Mouse (Mus musculus): ENCODE measurements around the gene Bmp7. TPM values are rescaled to one million over a fixed set of nuclear protein-coding genes. Genes with fewer than 3 reads are reported as not detected.

Gene Bmp7
- polyA plus RNA-seq, 1 experiment = 0.28 TPM

GRCm38 (mm10) chr2:172904614-172905013, 35.5 kb downstream of the Bmp7 start:
- H3K4me1 ChIP-seq (ENCODE audit: control insufficient read depth, insufficient read depth, insufficient read length, low read length) = no peaks in the 10 kb centered on the region

GRCm38 (mm10) chr2:172903523-172903922, 36.6 kb downstream of the Bmp7 start:
- no peak overlapping the region for H3K4me3 ChIP-seq (ENCODE audit: insufficient read depth, low read depth, low read length)
- H3K4me1 ChIP-seq (ENCODE audit: control insufficient read depth, insufficient read depth, insufficient read length, low read length) = no peaks in the 10 kb centered on the region
- no peak overlapping the region for H3K27ac ChIP-seq (replicated peaks; ENCODE audit: low read depth, low read length)

More at GRCm38 (mm10) chr2:172904614-172905013, 35.5 kb downstream of the Bmp7 start:
- Histone ChIP-seq H3K27ac (replicated peaks; ENCODE audit: low read depth, low read length) (no peak overlapping the region), H3K4me3 (ENCODE audit: insufficient read depth, low read depth, low read length) (no peak overlapping the region)

DNA sequence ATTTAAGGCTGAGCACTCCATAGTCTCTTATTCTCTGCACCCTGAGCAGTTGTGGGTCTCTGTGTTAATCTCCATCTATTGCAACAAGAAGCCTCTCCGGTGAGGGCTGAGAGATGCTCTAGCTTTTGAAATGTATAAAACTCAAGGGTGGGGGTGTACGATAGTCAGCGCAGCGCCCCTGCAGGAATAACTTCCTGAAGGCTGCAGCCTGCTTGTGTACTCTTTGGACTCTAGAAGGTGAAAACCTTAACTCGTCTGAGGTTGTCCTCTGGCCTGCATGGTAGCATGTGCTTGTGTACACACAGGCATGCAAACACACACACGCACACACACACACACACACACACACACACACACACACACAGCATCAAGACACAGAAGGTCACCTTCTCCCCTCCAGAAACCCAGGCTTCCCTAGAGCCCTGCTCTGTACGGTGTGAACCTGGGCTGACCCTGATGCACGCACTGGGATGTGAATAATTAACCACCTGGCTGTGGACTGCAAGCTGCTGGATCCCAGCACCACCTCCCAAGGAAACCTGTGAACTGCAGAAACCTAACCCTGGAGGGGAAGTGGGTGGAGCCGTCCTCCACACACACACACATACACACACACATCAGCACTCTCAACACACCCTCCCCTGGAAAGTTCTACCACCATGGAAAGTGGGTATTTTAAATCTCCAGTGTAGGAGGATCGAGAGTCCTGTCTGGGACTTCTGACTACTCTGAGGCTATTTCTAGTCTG, 39.0 kb downstream of the Bmp7 start:
- no peaks in the 10 kb centered on the region for H3K4me1 ChIP-seq (ENCODE audit: control insufficient read depth, insufficient read depth, insufficient read length, low read length)
- H3K27ac ChIP-seq (replicated peaks; ENCODE audit: low read depth, low read length) = no peak overlapping the region
- H3K4me3 ChIP-seq (ENCODE audit: insufficient read depth, low read depth, low read length) = no peak overlapping the region

DNA sequence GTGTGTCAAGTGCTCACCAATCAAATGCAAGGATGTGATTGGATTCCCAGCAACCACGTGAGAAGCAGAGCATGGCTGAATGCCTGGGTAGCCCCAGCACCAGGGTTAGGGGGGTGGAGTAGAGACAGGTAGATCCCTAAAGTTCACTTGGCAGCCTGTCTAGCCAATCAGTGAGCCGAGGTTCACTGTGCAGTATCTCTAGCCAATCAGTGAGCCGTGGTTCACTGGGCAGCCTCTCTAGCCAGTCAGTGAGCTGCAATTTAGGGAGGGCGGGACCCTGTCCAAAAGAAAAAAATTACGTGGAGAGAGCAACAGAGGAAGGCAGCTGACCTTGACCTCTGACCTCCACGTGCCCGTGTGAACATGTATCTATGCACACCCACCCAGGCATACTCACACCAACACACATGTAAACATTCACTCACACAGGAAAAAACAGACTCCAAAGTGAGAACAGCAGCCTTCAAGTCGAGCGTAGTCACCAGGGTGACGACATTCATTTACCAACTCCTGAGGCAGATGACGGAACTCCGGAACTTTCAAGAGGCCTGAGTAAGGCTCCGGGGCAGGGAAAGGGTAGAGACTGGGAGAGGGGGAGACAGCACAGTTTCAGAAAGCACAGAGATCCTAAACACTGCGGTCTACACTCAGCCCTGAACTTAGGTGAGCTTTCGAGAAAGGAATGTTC, 50.2 kb downstream of the Bmp7 start:
- H3K27ac ChIP-seq (replicated peaks; ENCODE audit: low read depth, low read length) = no peak overlapping the region
- no peaks in the 10 kb centered on the region for H3K4me1 ChIP-seq (ENCODE audit: control insufficient read depth, insufficient read depth, insufficient read length, low read length)
- no peak overlapping the region for H3K4me3 ChIP-seq (ENCODE audit: insufficient read depth, low read depth, low read length)

- Histone ChIP-seq H3K4me1 (ENCODE audit: control insufficient read depth, insufficient read depth, insufficient read length, low read length) (no peaks in the 10 kb centered on the region), H3K27ac (replicated peaks; ENCODE audit: low read depth, low read length) (no peak overlapping the region), H3K4me3 (ENCODE audit: insufficient read depth, low read depth, low read length) (no peak overlapping the region)
Measured at GRCm38 (mm10) chr2:172889222-172889621, 50.9 kb downstream of the Bmp7 start.

GRCm38 (mm10) chr2:172888147-172888546, 52.0 kb downstream of the Bmp7 start:
- Histone ChIP-seq H3K4me3 (ENCODE audit: insufficient read depth, low read depth, low read length) (no peak overlapping the region), H3K4me1 (ENCODE audit: control insufficient read depth, insufficient read depth, insufficient read length, low read length) (no peaks in the 10 kb centered on the region), H3K27ac (replicated peaks; ENCODE audit: low read depth, low read length) (no peak overlapping the region)

GRCm38 (mm10) chr2:172885861-172886260, 54.3 kb downstream of the Bmp7 start:
- Histone ChIP-seq H3K4me1 (ENCODE audit: control insufficient read depth, insufficient read depth, insufficient read length, low read length) (no peaks in the 10 kb centered on the region), H3K27ac (replicated peaks; ENCODE audit: low read depth, low read length) (no peak overlapping the region), H3K4me3 (ENCODE audit: insufficient read depth, low read depth, low read length) (no peak overlapping the region)

- Histone ChIP-seq H3K27ac (replicated peaks; ENCODE audit: low read depth, low read length) (no peak overlapping the region), H3K4me1 (ENCODE audit: control insufficient read depth, insufficient read depth, insufficient read length, low read length) (no peaks in the 10 kb centered on the region), H3K4me3 (ENCODE audit: insufficient read depth, low read depth, low read length) (no peak overlapping the region)
Measured at GRCm38 (mm10) chr2:172884584-172884983, 55.5 kb downstream of the Bmp7 start.

- no peaks in the 10 kb centered on the region for H3K4me1 ChIP-seq (ENCODE audit: control insufficient read depth, insufficient read depth, insufficient read length, low read length)
- H3K4me3 ChIP-seq (ENCODE audit: insufficient read depth, low read depth, low read length) = no peak overlapping the region
- no peak overlapping the region for H3K27ac ChIP-seq (replicated peaks; ENCODE audit: low read depth, low read length)
Measured at GRCm38 (mm10) chr2:172875201-172875600, 64.9 kb downstream of the Bmp7 start.

DNA sequence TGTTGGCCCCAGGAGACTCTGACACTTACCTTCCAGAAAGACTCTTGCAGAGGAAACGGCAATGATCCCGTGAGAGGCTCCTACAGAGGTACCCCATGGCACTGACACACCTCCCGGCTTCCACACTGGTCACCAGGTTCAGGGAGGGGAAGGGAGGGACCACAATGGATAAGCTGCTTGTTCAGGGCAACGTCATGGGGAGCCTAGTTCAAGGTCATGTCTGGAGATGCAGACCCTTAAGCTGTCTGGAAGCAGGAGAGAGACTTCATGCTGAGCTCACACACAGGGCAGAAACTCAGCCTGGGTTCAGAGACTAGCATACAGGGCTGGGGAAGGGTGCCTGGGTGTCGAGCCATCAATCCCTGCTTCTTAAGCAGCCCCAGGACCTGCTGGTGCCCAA, 73.8 kb downstream of the Bmp7 start:
- Histone ChIP-seq H3K4me3 (ENCODE audit: insufficient read depth, low read depth, low read length) (no peak overlapping the region), H3K4me1 (ENCODE audit: control insufficient read depth, insufficient read depth, insufficient read length, low read length) (no peaks in the 10 kb centered on the region), H3K27ac (replicated peaks; ENCODE audit: low read depth, low read length) (no peak overlapping the region)

DNA sequence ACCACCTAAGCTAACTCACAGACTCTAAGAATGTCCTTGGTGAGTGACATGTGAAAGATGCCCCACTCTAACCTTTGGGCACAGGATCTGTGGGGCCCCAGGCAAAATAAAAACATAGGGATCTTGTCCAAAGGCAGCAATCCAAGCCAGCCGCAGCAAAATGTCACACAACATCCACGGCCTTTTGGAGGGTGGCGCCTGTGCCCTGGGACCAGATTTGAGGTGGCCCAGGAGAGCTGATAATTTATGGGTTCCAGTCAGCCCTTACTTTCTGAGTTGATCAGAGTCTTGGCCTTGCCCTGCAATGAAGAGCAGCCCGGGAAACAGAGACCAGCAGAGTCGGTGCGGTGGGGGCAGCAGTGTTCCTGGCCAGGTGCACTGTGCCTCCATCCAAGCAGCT, 75.0 kb downstream of the Bmp7 start:
- Histone ChIP-seq H3K4me3 (ENCODE audit: insufficient read depth, low read depth, low read length) (no peak overlapping the region), H3K4me1 (ENCODE audit: control insufficient read depth, insufficient read depth, insufficient read length, low read length) (no peaks in the 10 kb centered on the region), H3K27ac (replicated peaks; ENCODE audit: low read depth, low read length) (no peak overlapping the region)

DNA sequence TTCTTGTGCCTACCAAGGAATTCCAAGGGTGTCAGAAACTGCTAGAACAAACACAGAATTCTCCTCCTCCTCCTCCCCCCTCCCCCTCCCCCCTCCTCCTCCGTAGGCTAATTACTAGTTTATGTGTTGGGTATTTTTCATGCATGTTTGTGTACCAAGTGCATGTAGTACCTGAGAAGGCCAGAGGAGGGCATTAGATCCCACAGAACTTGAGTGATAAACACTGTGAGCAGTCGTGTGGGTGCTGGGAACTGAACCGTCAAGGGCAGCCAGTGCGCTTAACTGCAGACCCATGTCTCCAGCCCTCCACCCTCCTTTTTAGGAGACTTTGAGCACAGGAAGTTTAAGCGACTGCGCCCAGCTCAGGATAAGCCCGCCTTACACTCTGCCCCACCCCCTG, 75.6 kb downstream of the Bmp7 start:
- Histone ChIP-seq H3K4me1 (ENCODE audit: control insufficient read depth, insufficient read depth, insufficient read length, low read length) (no peaks in the 10 kb centered on the region), H3K27ac (replicated peaks; ENCODE audit: low read depth, low read length) (no peak overlapping the region), H3K4me3 (ENCODE audit: insufficient read depth, low read depth, low read length) (no peak overlapping the region)

DNA sequence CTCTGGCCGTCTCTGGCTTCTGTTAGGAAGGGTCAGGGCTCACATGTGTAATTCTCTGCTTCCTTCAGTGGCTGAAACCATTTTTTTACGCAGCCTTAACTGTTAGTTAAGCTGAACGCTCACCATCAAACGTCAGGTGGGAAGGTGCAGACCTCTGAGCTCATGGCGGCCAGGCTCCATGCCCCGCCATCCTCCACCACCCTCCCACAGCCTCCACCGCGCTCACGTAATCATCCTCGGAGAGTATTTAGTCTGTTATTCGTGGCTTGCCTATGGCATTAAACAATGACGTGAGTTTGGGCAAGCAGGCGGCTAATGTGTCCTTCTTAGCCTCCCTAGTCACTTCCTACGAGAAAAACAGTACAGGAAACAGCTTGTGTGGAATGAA, 76.7 kb downstream of the Bmp7 start:
- Histone ChIP-seq H3K4me3 (ENCODE audit: insufficient read depth, low read depth, low read length) (no peak overlapping the region), H3K27ac (replicated peaks; ENCODE audit: low read depth, low read length) (no peak overlapping the region)

GRCm38 (mm10) chr2:172862850-172863468, 77.2 kb downstream of the Bmp7 start:
- Histone ChIP-seq H3K4me3 (ENCODE audit: insufficient read depth, low read depth, low read length) (no peak overlapping the region), H3K27ac (replicated peaks; ENCODE audit: low read depth, low read length) (no peak overlapping the region), H3K4me1 (ENCODE audit: control insufficient read depth, insufficient read depth, insufficient read length, low read length) (no peaks in the 10 kb centered on the region)

More for the DNA sequence above, 76.7 kb downstream of the Bmp7 start:
- no peaks in the 10 kb centered on the region for H3K4me1 ChIP-seq (ENCODE audit: control insufficient read depth, insufficient read depth, insufficient read length, low read length)

DNA sequence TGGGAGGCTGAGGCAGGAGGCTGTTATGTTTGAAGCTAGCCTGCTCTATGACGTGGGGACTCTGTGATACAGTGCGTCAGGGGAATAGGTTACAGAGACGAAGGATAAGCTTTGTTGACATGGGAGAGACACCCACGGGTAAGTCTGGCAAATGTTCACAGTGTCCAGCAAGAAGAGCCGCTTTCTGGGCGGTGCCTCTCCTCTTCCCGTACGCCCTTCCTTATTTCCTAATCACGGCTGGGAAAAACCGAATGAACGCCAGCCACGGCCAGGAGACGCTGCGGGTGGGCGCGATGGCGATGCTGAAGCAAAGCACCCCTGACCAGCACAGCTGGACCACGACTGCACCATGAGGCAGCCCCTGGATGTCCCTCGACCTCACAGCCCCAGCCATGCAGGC, 77.7 kb downstream of the Bmp7 start:
- no peaks in the 10 kb centered on the region for H3K4me1 ChIP-seq (ENCODE audit: control insufficient read depth, insufficient read depth, insufficient read length, low read length)
- H3K27ac ChIP-seq (replicated peaks; ENCODE audit: low read depth, low read length) = no peak overlapping the region
- H3K4me3 ChIP-seq (ENCODE audit: insufficient read depth, low read depth, low read length) = no peak overlapping the region

DNA sequence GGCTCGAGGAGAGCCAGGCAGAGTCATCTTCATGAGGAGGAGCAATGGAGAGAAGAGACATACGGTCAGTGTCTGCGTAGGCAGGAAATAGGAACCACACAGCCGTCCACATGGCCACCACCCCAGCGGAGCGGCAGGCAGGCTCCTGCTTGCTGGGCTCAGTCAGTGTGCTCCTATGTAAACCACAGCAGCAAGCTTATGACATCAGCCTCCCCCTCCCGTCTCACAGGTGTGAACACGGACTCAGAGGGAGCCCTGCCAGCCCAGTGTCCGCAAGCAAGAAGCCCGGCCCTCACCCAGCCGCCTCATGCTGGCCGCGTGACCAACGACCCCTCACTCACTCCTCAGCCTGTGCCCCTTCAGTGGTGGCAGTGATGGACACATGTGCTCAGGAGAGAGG, 78.5 kb downstream of the Bmp7 start:
- no peak overlapping the region for H3K4me3 ChIP-seq (ENCODE audit: insufficient read depth, low read depth, low read length)
- no peaks in the 10 kb centered on the region for H3K4me1 ChIP-seq (ENCODE audit: control insufficient read depth, insufficient read depth, insufficient read length, low read length)
- H3K27ac ChIP-seq (replicated peaks; ENCODE audit: low read depth, low read length) = no peak overlapping the region
